Mouse (Mus musculus) brown adipose tissue, adult 24 weeks (tissue): Measurements from ENCODE around the gene Chd2. TPM values are rescaled to one million over a fixed set of nuclear protein-coding genes. Genes with fewer than 3 reads are reported as not detected.
"Not testable (repeated sequence)": the region's sequence is repeated elsewhere in the genome, so short reads cannot be mapped to it uniquely, and the experiment has no call there.

Experiments
- H3K27ac ChIP-seq: fragments of 200-500 bp; replicated peaks from 2 replicates; pipeline ENCODE4 v1.5.1; 2012; ENCODE audit warnings: low read depth, mild to moderate bottlenecking, low read length
- H3K4me1 ChIP-seq: fragments of 200-500 bp; 2 replicates; pipeline ENCODE4 v1.6.1; 2012; ENCODE audit warnings: low read length, mixed read lengths; ENCODE audit not compliant: control insufficient read depth, insufficient read depth, insufficient read length
- H3K4me3 ChIP-seq: fragments of 200-500 bp; 2 replicates; pipeline ENCODE4 v1.5.1; 2012; ENCODE audit warnings: low read depth, mild to moderate bottlenecking, low read length, moderate library complexity; ENCODE audit not compliant: insufficient read depth
- polyA plus RNA-seq: library from polyadenylated mRNA; stranded (reverse); fragments of >200 nt; gene quantifications from 2 replicates; pipeline ENCODE4 v1.2.4, GENCODE M21; 2012; ENCODE audit not compliant: missing spikeins, insufficient read depth, insufficient read length

Gene Chd2
- polyA plus RNA-seq, 1 experiment: 22.6 TPM

DNA sequence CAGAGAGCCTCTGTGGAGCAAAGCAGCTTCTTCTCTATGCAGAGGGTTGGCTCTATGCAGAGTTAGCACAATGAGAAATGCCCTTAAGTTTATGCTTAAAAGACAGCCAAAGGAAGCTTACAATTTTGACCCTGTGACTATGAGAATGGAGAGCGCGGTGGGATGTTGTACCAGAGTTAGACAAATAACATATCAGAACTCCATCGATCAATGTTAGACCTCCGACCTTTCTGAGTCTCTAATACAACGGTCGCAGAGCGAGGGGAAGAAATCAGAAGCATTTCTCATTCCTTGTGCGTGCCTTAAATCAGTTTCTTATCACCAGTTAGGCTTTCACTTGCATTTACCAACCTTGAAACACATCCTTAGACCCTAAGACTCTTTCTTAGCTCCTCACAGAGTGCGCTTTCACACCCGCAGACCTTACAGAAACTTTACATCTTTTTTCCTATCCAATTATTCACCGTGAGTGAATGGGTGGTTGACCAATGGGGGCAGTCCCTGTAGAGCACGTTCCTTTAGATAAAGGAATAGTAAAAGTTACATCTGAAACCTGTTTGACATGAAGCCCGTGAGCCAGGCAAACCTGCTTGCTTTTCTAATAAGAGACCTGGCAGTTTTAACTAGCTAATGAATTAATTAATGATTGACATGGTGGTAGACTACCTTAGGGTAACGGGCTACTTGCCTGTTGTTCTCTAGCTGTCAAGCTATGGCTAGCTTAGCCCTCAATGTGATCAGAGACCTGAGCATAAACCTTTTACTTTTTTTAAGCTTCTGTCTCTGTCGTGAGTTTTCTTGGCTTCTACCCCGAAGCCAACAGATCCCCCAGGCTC is 34.7 kb upstream of the Chd2 start:
- Histone ChIP-seq H3K4me3 (no peak overlapping the region), H3K27ac (no peak overlapping the region), H3K4me1 (0 out of 2 replicates have a peak, but pooled peaks cover 3% of the 10 kb centered on the region)

DNA sequence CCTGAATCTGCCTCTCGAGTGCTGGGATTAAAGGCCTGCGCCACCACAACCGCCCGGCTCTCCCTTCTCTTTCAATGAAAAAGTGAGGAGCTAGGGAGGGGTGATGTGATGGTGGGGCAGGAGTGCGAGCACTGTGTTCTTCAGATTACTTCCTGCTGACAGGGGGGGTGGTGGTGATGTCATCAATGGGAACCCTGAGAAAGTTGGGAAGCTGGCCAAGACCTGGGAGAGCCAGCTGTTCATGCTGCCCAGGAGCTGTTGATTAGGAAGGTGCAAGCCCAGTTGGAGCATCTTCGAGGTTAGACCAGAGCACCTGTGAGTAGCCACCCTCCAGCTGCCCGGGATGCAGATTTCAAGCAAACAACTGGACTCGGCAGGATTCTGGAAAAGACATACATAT is 33.6 kb upstream of the Chd2 start:
- H3K4me1 ChIP-seq: 0 out of 2 replicates have a peak, but pooled peaks cover 3% of the 10 kb centered on the region
- H3K4me3 ChIP-seq: no peak overlapping the region
- H3K27ac ChIP-seq: no peak overlapping the region

DNA sequence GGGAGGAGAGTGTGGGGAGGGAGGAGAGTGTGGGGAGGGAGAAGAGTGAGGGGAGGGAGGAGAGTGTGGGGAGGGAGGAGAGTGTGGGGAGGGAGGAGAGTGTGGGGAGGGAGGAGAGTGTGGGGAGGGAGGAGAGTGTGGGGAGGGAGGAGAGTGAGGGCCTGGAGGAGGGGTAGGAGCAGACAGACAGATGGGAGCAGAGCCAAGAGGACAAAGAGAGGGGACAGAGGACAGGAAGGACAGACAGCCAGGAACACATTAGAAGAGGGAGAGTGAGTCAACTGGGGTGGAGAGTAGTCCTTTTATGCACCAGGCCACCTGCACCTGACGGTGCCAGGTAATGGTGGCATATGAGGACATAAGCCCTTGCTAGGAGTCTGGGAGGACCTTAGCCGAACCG is 33.0 kb upstream of the Chd2 start:
- H3K4me1 ChIP-seq, H3K4me3 ChIP-seq, H3K27ac ChIP-seq: not testable (repeated sequence)

DNA sequence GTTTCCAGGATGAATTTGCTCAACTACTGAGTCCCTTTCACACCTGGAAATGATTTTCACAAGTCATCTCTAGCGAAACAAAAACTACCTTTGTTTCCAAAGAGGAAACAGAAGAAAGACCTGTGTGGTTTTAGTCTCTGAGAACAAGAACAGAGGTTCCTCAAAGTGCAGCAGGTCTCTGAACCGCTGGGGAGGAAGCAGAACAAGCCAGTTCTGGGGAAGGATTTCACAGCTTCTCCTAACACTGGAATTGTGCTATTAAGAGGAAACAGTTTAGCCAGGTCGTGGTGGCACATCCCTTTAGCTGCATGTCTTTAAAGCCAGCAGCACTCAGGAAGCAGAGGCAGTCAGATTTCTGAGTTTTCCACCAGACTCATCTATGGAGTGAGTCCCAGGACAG is 30.9 kb upstream of the Chd2 start:
- Histone ChIP-seq H3K4me1 (peaks cover 4% of the 10 kb centered on the region), H3K4me3 (no peak overlapping the region), H3K27ac (no peak overlapping the region)

DNA sequence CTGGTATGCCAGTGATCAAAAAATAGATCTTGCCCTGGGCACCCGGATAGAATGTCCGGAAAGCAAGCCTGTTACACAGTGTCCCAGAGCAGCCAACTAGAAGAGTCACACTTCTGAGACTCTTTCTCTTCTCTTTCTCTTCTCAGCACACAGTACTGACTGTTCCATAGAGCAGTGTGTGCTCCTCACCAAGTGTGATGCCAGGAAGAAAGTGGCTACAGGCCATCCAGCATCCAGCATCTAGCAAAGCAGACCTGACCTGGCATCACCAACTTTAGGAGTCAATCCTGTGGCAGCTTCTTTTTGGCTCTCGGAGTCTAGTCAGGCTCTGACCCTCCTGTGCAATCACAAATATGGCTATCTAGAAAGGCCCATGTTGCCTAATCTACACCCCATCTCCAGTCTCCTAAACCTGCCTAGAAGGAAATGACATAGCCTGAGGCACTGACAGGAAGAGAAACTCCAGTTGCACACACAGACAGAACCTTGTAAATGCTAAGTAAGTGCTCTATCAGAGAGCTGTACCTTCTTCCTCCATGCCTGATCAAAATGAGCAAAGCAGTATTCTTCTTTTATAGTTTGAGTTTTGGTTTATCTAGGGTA is 27.3 kb upstream of the Chd2 start:
- H3K27ac ChIP-seq: no peak overlapping the region
- H3K4me1 ChIP-seq: peaks cover 5% of the 10 kb centered on the region
- H3K4me3 ChIP-seq: no peak overlapping the region

DNA sequence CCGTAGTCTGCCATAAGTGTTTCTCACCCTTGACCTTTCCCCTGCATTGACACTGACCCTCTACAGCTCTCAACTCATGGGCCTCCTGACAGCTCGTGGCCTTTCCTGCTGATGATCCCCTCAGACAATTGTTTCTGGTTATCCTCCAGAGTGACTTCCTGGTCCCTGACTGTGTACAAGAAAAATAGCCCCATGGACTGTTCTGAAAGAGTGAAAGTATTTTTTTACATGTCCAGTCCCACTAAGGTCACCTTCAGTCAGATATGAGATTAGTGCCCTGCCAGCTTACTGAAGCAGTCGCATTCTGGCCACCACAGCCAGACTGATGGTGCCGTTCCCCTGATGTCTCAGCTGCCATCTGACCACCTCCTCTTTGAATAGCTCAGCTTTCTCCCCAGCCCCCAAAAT is 26.1 kb upstream of the Chd2 start:
- H3K4me1 ChIP-seq: peaks cover 5% of the 10 kb centered on the region
- peak overlapping the region; percentile 48 for H3K27ac ChIP-seq
- H3K4me3 ChIP-seq: no peak overlapping the region

DNA sequence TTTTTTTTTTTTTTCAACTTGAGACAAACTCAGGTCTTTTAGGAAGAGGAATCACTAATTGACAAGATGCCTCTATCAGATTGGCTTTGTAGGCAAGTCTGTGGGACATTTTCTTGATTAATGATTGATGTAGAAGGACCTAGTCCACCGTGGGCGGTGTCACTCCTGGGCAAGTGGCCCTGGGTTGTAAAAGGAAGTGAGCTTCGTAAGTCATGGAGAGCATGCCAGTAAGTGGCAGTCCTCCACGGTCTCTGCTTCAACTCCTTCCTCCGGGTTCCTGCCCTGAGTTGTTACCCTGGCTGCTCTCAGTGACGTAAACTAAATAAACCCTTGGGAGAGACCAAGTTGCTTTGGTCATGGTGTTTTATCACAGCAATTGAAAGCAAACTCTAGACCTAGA is 22.5 kb upstream of the Chd2 start:
- Histone ChIP-seq H3K4me3 (no peak overlapping the region), H3K27ac (no peak overlapping the region), H3K4me1 (peaks cover 10% of the 10 kb centered on the region)

DNA sequence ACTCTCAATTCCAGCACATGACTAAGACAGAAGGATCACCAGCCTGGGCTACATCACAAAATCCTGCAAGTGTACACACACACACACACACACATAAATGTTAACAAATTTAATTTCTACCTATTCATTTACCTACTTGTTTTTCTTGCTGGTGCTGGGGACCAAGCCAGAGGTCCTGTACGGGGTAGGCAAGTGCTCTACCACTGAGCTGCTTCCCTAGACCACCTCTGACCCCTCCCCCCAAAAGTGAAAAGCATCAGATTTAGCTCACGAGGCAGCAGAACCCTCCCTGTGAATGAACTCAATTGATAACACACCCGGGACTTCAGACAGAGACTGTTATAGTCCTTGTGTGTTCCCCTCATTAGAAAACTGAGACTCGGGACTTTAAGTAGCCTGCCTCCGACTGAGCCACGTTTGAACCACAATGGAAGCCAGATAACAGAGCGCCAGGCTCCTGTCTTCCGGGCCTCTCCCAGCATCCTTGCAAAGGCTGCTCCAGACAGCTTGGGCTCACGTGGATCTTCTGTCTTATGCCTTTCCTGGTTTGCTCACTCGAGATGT is 19.9 kb upstream of the Chd2 start:
- no peak overlapping the region for H3K27ac ChIP-seq
- peaks cover 5% of the 10 kb centered on the region; the same call in 1 of the 2 replicates for H3K4me1 ChIP-seq
- no peak overlapping the region for H3K4me3 ChIP-seq

DNA sequence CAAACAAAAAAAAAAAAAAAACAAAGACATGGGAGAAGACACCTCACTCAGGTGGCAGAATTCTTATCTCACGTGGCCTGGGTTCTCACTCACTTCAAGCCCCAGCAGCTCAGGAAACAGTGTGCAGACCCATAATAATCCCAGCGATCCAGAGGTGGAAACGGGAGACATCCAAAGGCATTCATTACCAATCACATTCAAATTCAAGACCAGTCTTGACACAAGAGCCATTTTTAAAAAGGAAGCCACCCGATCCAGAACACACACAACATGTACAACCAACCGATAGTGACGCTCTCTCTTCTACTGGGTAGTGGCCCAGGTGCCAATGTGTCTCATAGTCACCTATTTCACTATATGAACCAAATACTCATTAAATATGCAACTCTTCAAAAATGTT is 19.2 kb upstream of the Chd2 start:
- H3K4me3 ChIP-seq: no peak overlapping the region
- H3K4me1 ChIP-seq: peaks cover 5% of the 10 kb centered on the region; the same call in 1 of the 2 replicates

DNA sequence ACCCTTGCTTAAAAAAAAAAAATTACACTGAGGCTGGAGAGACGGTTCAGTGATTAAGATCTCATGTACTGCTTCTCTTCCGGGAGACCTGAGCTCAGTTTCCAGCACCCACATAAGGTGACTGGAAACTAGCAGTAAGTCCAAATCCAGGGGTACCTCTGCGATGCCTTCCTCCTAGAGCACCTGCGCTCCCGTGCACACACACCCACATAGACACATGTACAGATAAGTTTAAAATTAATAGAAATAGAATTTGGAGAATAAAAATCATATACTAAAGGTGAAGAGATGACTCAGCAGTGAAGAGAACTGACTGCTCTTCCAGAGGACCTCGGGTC is 18.2 kb upstream of the Chd2 start:
- Histone ChIP-seq H3K4me1 (peaks cover 5% of the 10 kb centered on the region; the same call in 1 of the 2 replicates), H3K27ac (peak overlapping the region; percentile 96), H3K4me3 (peak overlapping the region; percentile 67)

More for the DNA sequence above, 19.2 kb upstream of the Chd2 start:
- no peak overlapping the region for H3K27ac ChIP-seq

DNA sequence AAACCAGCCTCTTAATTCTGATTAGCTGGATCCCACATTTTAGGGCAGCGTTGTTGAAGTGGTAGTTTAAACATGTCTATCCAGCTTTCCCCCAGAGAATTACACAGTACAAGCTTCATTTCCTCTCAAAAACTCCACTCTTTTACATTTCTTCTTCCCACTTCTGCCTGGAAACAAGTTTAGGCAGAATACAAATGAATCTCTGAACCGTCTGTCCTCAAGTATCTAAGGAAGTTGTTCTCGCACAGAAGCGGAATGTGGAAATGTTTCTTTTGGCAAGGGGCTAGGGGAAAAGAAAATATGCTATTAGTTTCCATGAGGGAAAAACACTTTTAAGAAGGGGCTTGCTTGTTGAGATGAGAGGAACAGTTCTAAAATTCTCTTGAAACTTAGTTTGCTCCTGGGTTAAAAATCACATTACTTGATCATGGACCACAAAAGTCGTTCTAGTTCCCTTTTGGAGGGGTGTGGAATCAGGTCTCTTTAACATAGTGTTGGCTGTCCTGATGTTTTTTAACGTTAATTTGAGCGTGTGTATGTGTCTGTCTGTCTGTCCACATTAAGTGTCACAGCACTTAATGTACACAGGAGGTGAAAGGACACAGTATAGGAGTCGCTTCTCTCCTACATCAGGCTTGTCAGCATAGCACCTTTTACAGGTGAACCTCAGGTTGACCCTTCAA is 17.7 kb upstream of the Chd2 start:
- Histone ChIP-seq H3K4me1 (peaks cover 5% of the 10 kb centered on the region; the same call in 1 of the 2 replicates), H3K27ac (peak overlapping the region; percentile 96), H3K4me3 (peak overlapping the region; percentile 67)

DNA sequence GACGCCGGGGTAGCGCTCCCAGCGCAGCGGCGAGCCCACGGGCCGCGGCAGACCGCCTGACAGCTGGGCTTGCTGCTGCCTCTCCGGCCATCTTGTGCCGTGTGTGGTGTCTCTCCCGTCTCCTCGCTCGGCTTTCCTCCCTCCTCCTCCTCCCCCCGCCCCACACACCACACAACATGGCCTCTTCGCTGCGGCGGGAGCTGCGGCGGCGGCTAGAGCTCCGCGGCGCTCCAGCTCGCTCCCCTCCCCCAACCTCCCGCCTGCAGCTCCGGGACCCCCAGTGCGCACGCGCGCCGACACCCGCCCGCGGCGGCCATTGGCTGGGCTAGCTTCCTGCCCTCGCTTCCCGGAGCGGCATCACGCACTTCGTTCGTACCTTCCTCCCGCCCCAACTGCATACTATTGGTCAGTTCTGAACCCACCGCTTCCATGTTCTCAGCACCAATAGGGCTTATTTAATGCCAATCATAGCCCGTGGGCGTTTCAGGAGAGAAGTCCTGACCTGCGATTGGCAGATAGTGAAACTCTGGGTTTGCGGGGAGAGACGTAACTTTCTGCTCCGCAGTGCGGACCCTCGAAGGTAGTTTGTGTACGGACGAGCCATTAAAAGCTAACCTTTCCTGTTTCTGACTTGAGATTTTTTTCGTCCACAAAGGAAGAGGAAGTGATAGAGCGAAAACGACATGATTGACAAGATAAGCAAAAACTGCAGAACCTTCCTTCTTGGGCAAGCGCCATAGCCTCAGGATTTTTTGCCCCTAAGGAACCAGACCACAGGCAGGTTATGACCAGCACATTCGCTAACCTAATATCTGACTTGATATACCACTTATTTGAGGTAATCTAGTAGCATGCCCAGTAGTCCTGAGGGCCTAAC is 16.9 kb upstream of the Chd2 start:
- Histone ChIP-seq H3K4me1 (peaks cover 5% of the 10 kb centered on the region; the same call in 1 of the 2 replicates), H3K27ac (peak overlapping the region; percentile 99), H3K4me3 (peak overlapping the region; percentile 99)

DNA sequence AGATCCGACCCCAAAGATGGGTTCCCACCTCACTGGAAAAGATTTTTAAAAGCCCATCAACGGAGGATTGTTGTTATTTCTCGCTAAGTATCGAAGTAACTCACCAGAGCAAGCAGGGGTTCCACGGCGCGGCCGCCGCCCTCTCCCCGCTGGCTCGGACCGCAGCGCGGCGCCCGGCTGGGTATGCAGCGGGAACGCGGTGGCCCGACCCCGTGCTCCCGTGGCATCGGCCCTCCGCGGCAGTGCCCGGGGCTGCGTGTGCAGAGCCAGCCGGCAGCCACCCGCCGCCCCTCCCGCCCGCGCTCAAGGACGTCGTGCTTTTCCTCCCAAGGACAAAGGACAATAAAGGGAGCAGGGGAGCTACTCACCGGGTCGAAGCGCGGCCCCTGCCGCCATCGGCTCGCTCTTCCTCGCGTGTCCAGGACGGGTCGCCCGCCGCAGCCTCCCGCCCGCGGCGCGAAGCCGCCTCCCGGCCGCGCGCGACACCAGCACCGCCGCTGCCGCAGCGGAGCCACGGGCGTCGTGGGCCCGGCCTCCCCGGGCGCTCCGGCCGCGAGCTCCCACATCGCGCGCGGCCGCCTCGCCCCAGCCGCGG is 16.1 kb upstream of the Chd2 start:
- H3K4me3 ChIP-seq: peak overlapping the region; percentile 99
- H3K27ac ChIP-seq: peak overlapping the region; percentile 99
- peaks cover 5% of the 10 kb centered on the region; the same call in 1 of the 2 replicates for H3K4me1 ChIP-seq
